Mouse (Mus musculus): ENCODE results near the gene Lmod2. TPM values are rescaled to one million over a fixed set of nuclear protein-coding genes. Genes with fewer than 3 reads are reported as not detected.
A peak's percentile ranks its signal among the peaks of the same experiment; 100 is the strongest.

Gene Lmod2
- polyA plus RNA-seq, 1 experiment from 2014 or later, result not detected

DNA sequence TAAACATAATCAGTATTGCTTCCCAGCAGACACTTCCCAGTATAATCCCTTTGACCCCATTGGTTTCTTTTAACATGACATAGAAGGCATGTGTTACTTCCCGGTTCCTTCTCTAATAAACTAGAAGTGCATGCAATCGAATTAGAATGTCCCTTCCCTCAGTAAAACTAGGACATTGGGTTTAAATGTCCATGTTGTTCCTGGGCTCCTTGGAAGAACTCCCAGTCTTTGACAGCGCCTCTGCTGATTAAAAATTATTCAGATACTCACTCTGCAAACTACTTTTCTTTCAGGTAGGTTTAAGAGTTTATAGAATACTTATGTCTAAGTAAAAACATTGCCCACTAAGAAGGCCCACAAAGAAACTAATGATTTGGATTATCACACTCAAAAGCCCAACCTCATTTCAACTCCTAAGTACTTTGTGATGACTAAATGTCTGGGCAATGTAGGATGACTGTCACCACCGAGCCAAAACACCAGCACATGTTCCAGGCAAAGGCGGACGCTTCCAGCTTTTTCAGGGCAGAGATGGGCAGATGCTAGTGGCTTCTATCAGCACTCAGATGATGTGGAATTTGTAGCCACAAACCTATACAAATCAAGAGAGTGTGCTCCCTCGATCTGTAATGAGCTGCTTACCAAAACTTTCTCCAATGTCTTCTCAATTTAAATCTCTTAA is 14.7 kb downstream of the Lmod2 start:
- H3K27me3 ChIP-seq, result no peaks in the 10 kb centered on the region
- ChIA-PET POLR2A (interaction anchor here (0.9 kb wide), 1 partner anchor 15 kb away, joined by 4 read pairs; no protein-coding TSS in a partner anchor), CTCF (interaction anchor here (1.0 to 1.7 kb wide), 2 partner anchors 15 to 82 kb away, joined by 3 to 6 read pairs; no protein-coding TSS in a partner anchor)
- in situ Hi-C loops (cut with MboI; ENCODE audit: low pct_unique_long_range_greater_than_20kb), result no loop called here
- ATAC-seq, result no peak
- TF ChIP-seq CTCF (IDR thresholded peaks at IDR 0.05), result no peak
- no peak for DNase-seq (ENCODE audit: low read depth, low spot score)

DNA sequence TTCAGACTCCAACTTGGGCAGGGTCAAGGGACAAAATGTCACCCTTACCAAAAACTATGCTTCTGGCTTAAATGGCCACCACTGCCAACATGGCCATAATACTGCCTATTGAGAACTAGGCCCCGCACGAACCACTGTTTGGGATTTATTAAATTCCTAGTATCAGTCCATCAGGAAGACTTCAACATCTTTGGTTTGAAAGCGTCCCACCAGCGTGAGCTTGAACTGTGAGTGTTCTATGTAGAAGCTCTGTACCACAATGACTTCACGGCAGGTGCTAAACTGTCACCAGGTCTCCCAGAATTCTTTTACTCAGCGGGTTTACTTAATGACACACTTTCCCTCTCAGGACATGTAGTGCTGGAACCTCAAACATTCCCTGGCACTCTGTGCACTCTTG is 15.8 kb downstream of the Lmod2 start:
- in situ Hi-C loops (cut with MboI; ENCODE audit: low pct_unique_long_range_greater_than_20kb), result no loop called here
- H3K27me3 ChIP-seq, result no peaks in the 10 kb centered on the region
- TF ChIP-seq CTCF (IDR thresholded peaks at IDR 0.05), result no peak
- POLR2A ChIA-PET, result no interaction called here
- CTCF ChIA-PET, result interaction anchor here (1.0 to 1.7 kb wide), 3 partner anchors 10 to 84 kb away, joined by 3 to 6 read pairs (median 3); no protein-coding TSS in a partner anchor
- ATAC-seq (no peak), DNase-seq (ENCODE audit: low read depth, low spot score) (no peak)

DNA sequence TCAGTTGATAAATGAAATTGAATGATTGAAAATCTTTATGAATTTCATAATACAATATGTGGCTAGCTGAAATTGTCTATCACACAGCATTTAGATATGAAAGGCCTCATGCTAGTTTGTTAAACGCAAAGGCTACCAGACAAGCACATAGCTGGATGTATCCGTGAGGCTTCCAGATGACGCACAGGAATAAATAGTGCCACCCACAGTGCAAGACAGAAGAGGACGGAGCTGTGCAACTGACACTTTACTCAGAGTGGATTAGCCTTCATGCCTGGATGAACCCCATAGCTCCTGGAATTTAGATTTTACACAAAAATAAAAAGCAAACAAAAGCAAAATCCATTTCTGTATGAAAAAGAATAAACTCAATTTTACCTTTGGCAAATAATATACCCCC is 16.4 kb downstream of the Lmod2 start:
- TF ChIP-seq CTCF (IDR thresholded peaks at IDR 0.05), result no peak
- ChIA-PET POLR2A (no interaction called here), CTCF (interaction anchor here (0.8 to 1.4 kb wide), 3 partner anchors 9 to 83 kb away, joined by 3 to 4 read pairs (median 3); no protein-coding TSS in a partner anchor)
- DNase-seq (ENCODE audit: low read depth, low spot score) (no peak), ATAC-seq (no peak)
- in situ Hi-C loops (cut with MboI; ENCODE audit: low pct_unique_long_range_greater_than_20kb), result no loop called here
- H3K27me3 ChIP-seq, result no peaks in the 10 kb centered on the region

DNA sequence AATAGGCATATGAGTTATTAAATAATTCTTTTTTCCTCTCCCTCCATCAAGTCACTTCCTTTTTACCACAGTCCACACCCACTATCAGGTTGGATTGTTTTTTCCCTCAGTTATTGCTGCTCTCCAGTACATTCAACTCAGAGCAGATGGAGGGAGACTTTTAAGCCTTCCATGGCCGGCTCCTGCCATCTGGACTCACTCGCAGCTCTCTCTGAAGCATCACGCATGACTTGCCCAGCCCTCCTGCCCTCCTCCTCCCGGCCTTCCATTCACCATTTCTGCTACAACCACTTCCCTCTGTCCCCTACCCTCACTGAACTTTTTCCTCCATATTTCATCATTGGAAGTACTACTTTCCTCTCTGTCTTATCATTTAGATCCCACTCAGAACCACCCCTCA is 19.2 kb downstream of the Lmod2 start:
- POLR2A ChIA-PET, result no interaction called here
- no peak for ATAC-seq
- in situ Hi-C loops (cut with MboI; ENCODE audit: low pct_unique_long_range_greater_than_20kb), result no loop called here
- TF ChIP-seq CTCF (IDR thresholded peaks at IDR 0.05), result no peak
- CTCF ChIA-PET, result no interaction called here
- H3K27me3 ChIP-seq, result no peaks in the 10 kb centered on the region
- no peak for DNase-seq (ENCODE audit: low read depth, low spot score)

DNA sequence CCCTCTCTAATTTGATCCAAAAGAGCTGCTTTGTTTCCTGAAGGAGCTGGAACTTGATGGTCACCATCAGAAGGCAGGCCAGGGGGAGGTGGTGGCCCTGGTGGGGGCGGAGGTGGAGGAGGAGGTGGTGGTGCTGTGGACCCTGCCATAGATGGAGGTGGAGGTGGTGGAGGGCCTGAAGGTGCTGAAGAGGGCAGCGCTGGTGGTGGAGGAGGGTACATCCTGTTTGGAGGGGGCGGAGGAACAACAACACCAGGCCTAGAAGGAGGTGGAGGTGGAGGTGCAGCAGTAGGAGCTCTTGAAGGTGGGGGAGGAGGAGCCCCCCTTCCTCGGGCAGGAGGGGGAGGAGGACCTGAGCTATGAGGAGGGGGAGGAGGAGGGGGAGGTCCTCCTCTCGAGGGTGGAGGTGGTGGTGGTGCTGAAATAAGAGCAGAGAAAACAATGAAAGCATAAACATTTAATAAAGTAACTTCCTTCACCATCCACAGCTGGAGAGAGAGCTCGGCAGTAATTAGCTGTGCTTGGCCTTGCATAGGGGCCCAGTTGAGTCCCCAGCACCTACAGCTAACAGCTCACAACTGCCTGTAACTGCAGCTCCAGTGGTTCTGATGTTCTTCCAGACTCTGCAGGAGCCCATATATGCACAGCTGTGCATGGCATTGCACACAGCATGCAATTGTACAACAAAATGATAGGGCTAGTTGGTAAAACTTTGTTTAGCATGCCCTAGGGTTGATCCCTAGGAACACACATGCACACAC is 21.9 kb downstream of the Lmod2 start:
- H3K27me3 ChIP-seq, result no peaks in the 10 kb centered on the region
- DNase-seq (ENCODE audit: low read depth, low spot score) (no peak), ATAC-seq (no peak)
- ChIA-PET CTCF (no interaction called here), POLR2A (no interaction called here)
- no peak for TF ChIP-seq CTCF (IDR thresholded peaks at IDR 0.05)
- in situ Hi-C loops (cut with MboI; ENCODE audit: low pct_unique_long_range_greater_than_20kb), result no loop called here

DNA sequence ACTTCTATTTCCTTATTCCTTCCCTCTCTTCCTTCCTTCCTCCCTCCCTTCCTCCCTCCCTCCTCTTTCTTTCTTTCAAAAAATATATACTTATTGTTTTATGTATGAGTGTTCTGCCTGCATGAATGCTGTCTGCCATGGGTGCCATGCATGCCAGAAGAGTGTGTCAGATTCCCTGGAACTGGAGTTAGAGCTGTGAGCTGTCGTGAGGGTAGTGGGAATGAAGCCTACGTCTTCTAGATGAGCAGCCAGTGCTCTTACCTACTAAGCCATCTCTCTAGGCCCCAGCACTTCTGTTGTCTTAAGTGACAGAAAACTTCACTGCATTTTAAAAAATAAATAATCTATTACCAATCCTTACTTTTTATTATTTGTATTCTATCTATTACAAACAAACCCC is 23.4 kb downstream of the Lmod2 start:
- in situ Hi-C loops (cut with MboI; ENCODE audit: low pct_unique_long_range_greater_than_20kb), result no loop called here
- ChIA-PET CTCF (no interaction called here), POLR2A (no interaction called here)
- DNase-seq (ENCODE audit: low read depth, low spot score), result no peak
- TF ChIP-seq CTCF (IDR thresholded peaks at IDR 0.05), result no peak
- H3K27me3 ChIP-seq, result no peaks in the 10 kb centered on the region
- ATAC-seq, result no peak

DNA sequence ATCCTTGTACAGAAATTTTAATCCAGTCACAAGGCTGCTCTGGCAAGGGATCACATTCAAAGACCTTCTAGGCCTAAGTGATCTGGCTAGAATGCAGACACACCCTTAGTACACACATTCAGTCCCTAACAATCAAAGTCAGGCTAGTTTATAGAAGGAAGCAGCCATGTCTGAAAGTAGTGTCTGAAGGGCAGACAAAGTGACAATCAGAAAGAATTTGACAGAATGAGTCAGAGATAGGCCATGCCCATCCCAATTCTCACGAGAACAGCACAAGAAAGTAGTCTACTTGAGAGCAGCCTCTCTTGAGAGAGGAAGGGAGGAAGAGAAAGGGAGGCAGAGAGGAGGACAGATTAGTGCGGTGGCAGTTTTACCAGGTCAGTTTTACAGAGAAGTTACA is 24.5 kb downstream of the Lmod2 start:
- ChIA-PET POLR2A (no interaction called here), CTCF (interaction anchor here (1.1 kb wide), 1 partner anchor 10 kb away, joined by 4 read pairs; no protein-coding TSS in a partner anchor)
- ATAC-seq, result no peak
- TF ChIP-seq CTCF (IDR thresholded peaks at IDR 0.05), result no peak
- in situ Hi-C loops (cut with MboI; ENCODE audit: low pct_unique_long_range_greater_than_20kb), result no loop called here
- H3K27me3 ChIP-seq, result no peaks in the 10 kb centered on the region
- no peak for DNase-seq (ENCODE audit: low read depth, low spot score)

DNA sequence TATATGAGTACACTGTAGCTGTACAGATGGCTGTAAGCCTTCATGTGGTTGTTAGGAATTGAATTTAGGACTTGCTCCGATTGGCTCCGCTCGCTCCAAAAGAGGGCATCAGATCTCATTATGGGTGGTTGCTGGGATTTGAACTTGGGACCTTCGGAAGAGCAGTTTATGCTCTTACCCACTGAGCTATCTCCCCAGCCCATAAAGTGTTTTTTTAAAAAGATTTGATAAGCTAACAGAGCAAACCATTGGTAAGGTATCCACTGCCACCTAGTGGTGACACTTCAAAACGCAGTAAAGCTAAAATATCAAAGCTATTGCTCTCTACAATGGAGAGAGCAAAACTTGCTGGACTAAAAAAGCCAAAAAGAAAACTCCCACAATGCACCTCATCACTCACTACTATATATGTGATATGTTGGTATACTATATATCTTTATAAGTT is 30.0 kb downstream of the Lmod2 start:
- in situ Hi-C loops (cut with MboI; ENCODE audit: low pct_unique_long_range_greater_than_20kb), result loop anchor here (5.0 kb wide), 1 partner anchor 100 kb away; the partner anchor contains the start of genes Asb15 and Ndufa5
- peak; percentile 76 for ATAC-seq
- ChIA-PET CTCF (interaction anchor here (1.0 to 5.5 kb wide), 11 partner anchors 8 to 100 kb away, joined by 3 to 42 read pairs (median 3); partner anchors contain the start of gene Ndufa5), POLR2A (interaction anchor here (1.5 kb wide), 1 partner anchor 15 kb away, joined by 4 read pairs; no protein-coding TSS in a partner anchor)
- peak; percentile 66 for TF ChIP-seq CTCF (IDR thresholded peaks at IDR 0.05)
- no peaks in the 10 kb centered on the region for H3K27me3 ChIP-seq
- no peak for DNase-seq (ENCODE audit: low read depth, low spot score)

DNA sequence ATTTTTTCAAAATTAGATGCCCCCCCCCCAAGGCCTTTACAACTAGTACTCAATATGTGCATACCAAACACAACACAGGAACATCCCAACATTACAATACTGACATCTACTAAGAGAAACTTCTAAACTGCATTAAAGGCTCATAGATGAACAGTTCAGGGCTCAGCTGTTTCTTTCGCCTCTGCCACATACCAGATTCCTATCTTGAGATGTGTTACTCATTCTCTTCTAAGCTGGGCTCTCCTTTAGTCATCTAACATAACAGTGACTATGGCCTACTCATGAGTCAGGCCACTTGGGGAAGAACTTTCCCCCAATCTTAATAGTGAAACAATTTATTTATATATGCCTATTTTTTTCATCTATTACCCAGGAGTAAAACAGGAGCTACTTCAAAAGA is 30.9 kb downstream of the Lmod2 start:
- POLR2A ChIA-PET, result interaction anchor here (0.5 to 0.6 kb wide), 2 partner anchors 35 to 89 kb away, joined by 5 to 12 read pairs; no protein-coding TSS in a partner anchor
- TF ChIP-seq CTCF (IDR thresholded peaks at IDR 0.05), result no peak
- in situ Hi-C loops (cut with MboI; ENCODE audit: low pct_unique_long_range_greater_than_20kb), result loop anchor here (5.0 kb wide), 1 partner anchor 101 kb away; the partner anchor contains the start of genes Asb15 and Ndufa5
- H3K27me3 ChIP-seq, result no peaks in the 10 kb centered on the region
- no peak for DNase-seq (ENCODE audit: low read depth, low spot score)
- ATAC-seq, result peak; percentile 80
- CTCF ChIA-PET, result interaction anchor here (0.8 to 5.5 kb wide), 4 partner anchors 15 to 98 kb away, joined by 3 to 42 read pairs (median 6); no protein-coding TSS in a partner anchor

DNA sequence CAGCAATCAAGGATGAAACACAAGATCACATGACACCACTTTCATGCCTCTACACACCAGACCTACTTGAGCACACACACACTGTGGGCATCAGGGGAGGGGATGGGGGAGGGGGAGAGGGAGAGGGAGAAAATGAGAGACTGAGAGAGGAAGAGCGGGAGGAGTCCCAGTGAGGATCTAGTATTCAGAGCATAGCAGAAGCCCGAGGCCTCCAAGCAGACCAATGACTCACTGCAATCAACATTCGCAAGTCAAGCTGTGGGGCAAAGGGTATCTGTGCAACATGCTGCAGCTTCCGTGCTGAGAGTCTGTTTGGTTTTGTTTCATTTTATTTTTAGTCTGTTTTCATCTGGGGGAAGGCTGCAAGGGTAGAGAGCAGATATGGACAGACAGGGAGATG is 34.5 kb downstream of the Lmod2 start:
- TF ChIP-seq CTCF (IDR thresholded peaks at IDR 0.05), result no peak
- no peak for DNase-seq (ENCODE audit: low read depth, low spot score)
- POLR2A ChIA-PET, result no interaction called here
- H3K27me3 ChIP-seq, result no peaks in the 10 kb centered on the region
- peak; percentile 68 for ATAC-seq
- in situ Hi-C loops (cut with MboI; ENCODE audit: low pct_unique_long_range_greater_than_20kb), result no loop called here
- CTCF ChIA-PET, result interaction anchor here (1.3 to 1.4 kb wide), 2 partner anchors 10 to 89 kb away, joined by 3 to 4 read pairs; no protein-coding TSS in a partner anchor

Data from Patski (cell line).